Mouse (Mus musculus) forebrain, embryonic 12.5 days (tissue): Measurements from ENCODE around the gene Epb41l3. TPM values are rescaled to one million over a fixed set of nuclear protein-coding genes. Genes with fewer than 3 reads are reported as not detected.

Source experiments
- ATAC-seq: fragments of 200-750 bp; cut with Nextera tagmentation; 2 replicates; pipeline ENCODE4 v1.8.0; 2017; ENCODE audit warnings: moderate TSS enrichment; ENCODE audit not compliant: low FRiP score
- H3K27ac ChIP-seq: fragments of 300-500 bp; sonication (generic); 2 replicates; pipeline ENCODE4 v1.5.1; 2016; ENCODE audit warnings: mild to moderate bottlenecking
- H3K27me3 ChIP-seq: fragments of 300-500 bp; sonication (generic); 2 replicates; pipeline ENCODE4 v1.6.1; 2016; ENCODE audit warnings: mild to moderate bottlenecking
- H3K36me3 ChIP-seq: fragments of 300-500 bp; sonication (generic); replicated peaks from 2 replicates; pipeline ENCODE4 v1.6.1; 2016; ENCODE audit warnings: mild to moderate bottlenecking
- H3K4me1 ChIP-seq: fragments of 300-500 bp; sonication (generic); 2 replicates; pipeline ENCODE4 v1.6.1; 2016
- H3K4me2 ChIP-seq: fragments of 300-500 bp; sonication (generic); 2 replicates; pipeline ENCODE4 v1.6.1; 2016; ENCODE audit warnings: mild to moderate bottlenecking, moderate library complexity
- H3K4me3 ChIP-seq: fragments of 300-500 bp; sonication (generic); replicated peaks from 2 replicates; pipeline ENCODE4 v1.5.1; 2016; ENCODE audit warnings: mild to moderate bottlenecking
- H3K9ac ChIP-seq: fragments of 300-500 bp; sonication (generic); 2 replicates; pipeline ENCODE4 v1.6.1; 2016; ENCODE audit warnings: mild to moderate bottlenecking
- H3K9me3 ChIP-seq: fragments of 300-500 bp; sonication (generic); 2 replicates; pipeline ENCODE4 v1.6.1; 2016
- WGBS: fragments of 180-500 bp; shearing (Covaris S2); methylation state at CpG from one replicate; pipeline ENCODE4 v1.1.7; 2016; 5-methylcytosine and 5-hydroxymethylcytosine counted together
- polyA plus RNA-seq: library from polyadenylated mRNA; unstranded; fragments of >200 nt; fragmentation: Nextera tagmentation; extraction: Ambion mirVana; gene quantifications from 2 replicates; pipeline ENCODE4 v1.2.1, GENCODE M21; 2016

Epb41l3 gene
- polyA plus RNA-seq, 1 experiment from 2014 or later: 74.7 TPM

DNA sequence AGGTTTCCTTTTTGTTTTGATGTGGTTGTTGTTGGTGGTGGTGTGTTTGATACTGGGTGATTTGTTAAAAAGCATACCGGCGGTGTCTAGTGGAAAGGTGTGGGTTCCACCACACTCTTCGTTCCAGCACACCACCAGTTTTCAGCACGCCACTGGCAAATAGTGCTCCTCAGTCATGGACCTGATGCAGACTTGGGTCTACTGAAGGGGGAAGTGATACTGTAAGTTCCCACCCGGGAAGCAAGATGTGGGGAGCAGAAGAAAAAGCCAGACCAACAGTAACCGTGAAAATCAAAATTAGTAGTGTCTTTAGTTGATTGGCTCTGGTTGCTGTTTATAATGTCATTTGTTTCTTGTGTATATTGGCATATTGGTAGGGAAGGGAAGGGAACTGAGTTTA, 124.3 kb downstream of the Epb41l3 start:
- H3K9me3 ChIP-seq: no peaks in the 10 kb centered on the region
- H3K9ac ChIP-seq: no peak overlapping the region
- no peak overlapping the region for H3K27ac ChIP-seq
- ATAC-seq: no peak
- H3K4me3 ChIP-seq: no peak overlapping the region
- H3K4me1 ChIP-seq: no peaks in the 10 kb centered on the region
- H3K36me3 ChIP-seq: no peaks in the 10 kb centered on the region
- H3K27me3 ChIP-seq: no peaks in the 10 kb centered on the region
- no peak overlapping the region for H3K4me2 ChIP-seq
- WGBS: 91% methylated on average over 6 of the region's 6 CpGs

GRCm38 (mm10) chr17:69200936-69201335, 125.5 kb downstream of the Epb41l3 start:
- H3K27ac ChIP-seq: no peak overlapping the region
- no peaks in the 10 kb centered on the region for H3K4me1 ChIP-seq
- no peak for ATAC-seq
- no peak overlapping the region for H3K9ac ChIP-seq
- no peak overlapping the region for H3K4me2 ChIP-seq
- H3K27me3 ChIP-seq: no peaks in the 10 kb centered on the region
- H3K4me3 ChIP-seq: no peak overlapping the region
- 98% methylated on average over 8 of the region's 8 CpGs for WGBS
- no peaks in the 10 kb centered on the region for H3K36me3 ChIP-seq
- H3K9me3 ChIP-seq: no peaks in the 10 kb centered on the region

GRCm38 (mm10) chr17:69205282-69205999, 130.0 kb downstream of the Epb41l3 start:
- WGBS: 90% methylated on average over 5 of the region's 5 CpGs
- Histone ChIP-seq H3K36me3 (0 out of 2 replicates have a peak, but pooled peaks cover 8% of the 10 kb centered on the region), H3K27me3 (no peaks in the 10 kb centered on the region), H3K4me3 (no peak overlapping the region), H3K4me2 (no peak overlapping the region), H3K27ac (no peak overlapping the region), H3K9ac (no peak overlapping the region), H3K4me1 (peaks cover 11% of the 10 kb centered on the region), H3K9me3 (no peaks in the 10 kb centered on the region)
- no peak for ATAC-seq

GRCm38 (mm10) chr17:69207562-69208312, 132.3 kb downstream of the Epb41l3 start:
- WGBS: 27% methylated on average over 15 of the region's 15 CpGs
- Histone ChIP-seq H3K36me3 (0 out of 2 replicates have a peak, but pooled peaks cover 9% of the 10 kb centered on the region), H3K9me3 (no peaks in the 10 kb centered on the region), H3K4me1 (peaks cover 11% of the 10 kb centered on the region), H3K4me3 (no peak overlapping the region), H3K9ac (no peak overlapping the region), H3K27ac (0 out of 2 replicates have a peak overlapping the region, but pooled peaks have one; percentile 15), H3K4me2 (no peak overlapping the region), H3K27me3 (no peaks in the 10 kb centered on the region)
- ATAC-seq: peak; percentile 60; the same call in 1 of the 2 replicates

- Histone ChIP-seq H3K27ac (no peak overlapping the region), H3K9ac (no peak overlapping the region), H3K4me3 (no peak overlapping the region), H3K9me3 (no peaks in the 10 kb centered on the region), H3K4me1 (peaks cover 11% of the 10 kb centered on the region), H3K36me3 (peaks cover 14% of the 10 kb centered on the region; the same call in 1 of the 2 replicates), H3K4me2 (no peak overlapping the region), H3K27me3 (no peaks in the 10 kb centered on the region)
- ATAC-seq: no peak
Measured at GRCm38 (mm10) chr17:69211065-69211464, 135.6 kb downstream of the Epb41l3 start.

DNA sequence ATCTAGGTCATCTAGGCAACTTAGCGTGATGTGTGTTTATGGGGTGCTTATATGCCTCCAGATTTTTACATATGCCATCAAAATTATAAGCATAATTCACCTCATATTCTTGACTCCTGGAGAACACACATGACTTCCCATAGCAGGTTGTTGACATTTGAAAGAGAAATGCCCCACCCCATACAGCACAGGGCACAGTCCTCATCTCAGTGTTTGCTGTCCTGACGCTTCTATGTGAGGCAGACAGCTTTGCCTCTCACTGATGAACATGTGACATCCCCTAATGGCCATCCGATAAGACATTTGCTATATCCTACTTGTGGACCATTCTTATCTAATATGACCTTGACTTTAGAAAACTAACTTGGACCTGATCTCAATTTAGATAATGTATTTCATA, 140.6 kb downstream of the Epb41l3 start:
- 96% methylated on average over 3 of the region's 3 CpGs for WGBS
- Histone ChIP-seq H3K9me3 (no peaks in the 10 kb centered on the region), H3K9ac (no peak overlapping the region), H3K36me3 (peaks cover 5% of the 10 kb centered on the region; the same call in 1 of the 2 replicates), H3K27me3 (no peaks in the 10 kb centered on the region), H3K27ac (no peak overlapping the region), H3K4me2 (no peak overlapping the region), H3K4me3 (no peak overlapping the region), H3K4me1 (no peaks in the 10 kb centered on the region)
- ATAC-seq: no peak

DNA sequence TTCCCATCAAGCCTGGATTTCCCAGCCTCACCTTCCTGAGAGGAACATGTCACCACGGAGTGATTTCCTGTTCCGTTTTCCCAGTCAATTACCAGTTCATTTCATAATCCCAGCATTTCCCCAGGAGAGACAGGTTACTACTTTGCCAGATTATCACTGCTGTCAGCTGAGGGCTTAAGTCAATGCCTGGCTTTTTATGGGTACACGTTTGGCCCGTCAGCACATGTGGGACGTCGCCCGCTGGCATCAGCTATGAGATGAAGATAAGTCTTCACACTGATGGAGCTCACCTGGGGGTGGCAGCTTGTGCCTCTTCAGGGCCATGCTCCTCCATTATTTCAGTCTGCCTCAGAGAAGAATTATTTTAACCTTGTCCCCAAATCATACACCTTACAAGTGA, 145.4 kb downstream of the Epb41l3 start:
- Histone ChIP-seq H3K4me2 (no peak overlapping the region), H3K27me3 (no peaks in the 10 kb centered on the region), H3K9ac (no peak overlapping the region), H3K4me1 (peaks cover 6% of the 10 kb centered on the region; the same call in 1 of the 2 replicates), H3K4me3 (no peak overlapping the region), H3K36me3 (peaks cover 5% of the 10 kb centered on the region; the same call in 1 of the 2 replicates), H3K27ac (no peak overlapping the region), H3K9me3 (no peaks in the 10 kb centered on the region)
- ATAC-seq: no peak
- WGBS: 85% methylated on average over 7 of the region's 7 CpGs

GRCm38 (mm10) chr17:69221377-69221776, 145.9 kb downstream of the Epb41l3 start:
- H3K27ac ChIP-seq: no peak overlapping the region
- no peak overlapping the region for H3K4me3 ChIP-seq
- peaks cover 6% of the 10 kb centered on the region; the same call in 1 of the 2 replicates for H3K4me1 ChIP-seq
- 90% methylated on average over 6 of the region's 6 CpGs for WGBS
- no peaks in the 10 kb centered on the region for H3K9me3 ChIP-seq
- H3K9ac ChIP-seq: no peak overlapping the region
- ATAC-seq: no peak
- H3K27me3 ChIP-seq: no peaks in the 10 kb centered on the region
- no peak overlapping the region for H3K4me2 ChIP-seq
- peaks cover 4% of the 10 kb centered on the region; the same call in 1 of the 2 replicates for H3K36me3 ChIP-seq

- H3K9ac ChIP-seq: no peak overlapping the region
- H3K36me3 ChIP-seq: peaks cover 4% of the 10 kb centered on the region; the same call in 1 of the 2 replicates
- H3K4me3 ChIP-seq: no peak overlapping the region
- ATAC-seq: no peak
- H3K4me1 ChIP-seq: peaks cover 8% of the 10 kb centered on the region
- H3K27ac ChIP-seq: no peak overlapping the region
- WGBS: 46% methylated on average over 10 of the region's 10 CpGs
- no peaks in the 10 kb centered on the region for H3K27me3 ChIP-seq
- no peak overlapping the region for H3K4me2 ChIP-seq
- H3K9me3 ChIP-seq: no peaks in the 10 kb centered on the region
Measured at GRCm38 (mm10) chr17:69221966-69222692, 146.6 kb downstream of the Epb41l3 start.

DNA sequence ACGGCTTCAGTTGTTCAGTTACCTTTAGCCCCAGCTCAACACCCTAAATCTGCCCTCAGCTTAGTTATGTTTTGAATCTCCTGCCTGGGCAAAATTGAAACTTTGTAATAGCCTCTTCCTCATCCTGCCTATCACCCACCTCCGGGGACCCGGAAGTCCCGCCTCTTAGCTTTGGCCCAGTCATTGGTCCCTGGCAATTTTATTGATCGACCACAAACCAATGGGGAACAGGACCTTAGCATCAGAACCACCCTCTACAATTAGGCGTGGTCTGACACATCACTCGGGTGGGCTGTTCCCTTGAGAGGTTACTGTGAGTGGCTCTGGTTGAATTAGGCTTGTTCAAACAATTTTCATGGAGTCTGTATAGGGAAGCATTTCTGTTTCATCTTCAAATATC, 150.5 kb downstream of the Epb41l3 start:
- no peak overlapping the region for H3K4me2 ChIP-seq
- no peaks in the 10 kb centered on the region for H3K27me3 ChIP-seq
- WGBS: 90% methylated on average over 7 of the region's 7 CpGs
- peaks cover 4% of the 10 kb centered on the region; the same call in 1 of the 2 replicates for H3K36me3 ChIP-seq
- no peak overlapping the region for H3K27ac ChIP-seq
- H3K9me3 ChIP-seq: no peaks in the 10 kb centered on the region
- H3K4me3 ChIP-seq: no peak overlapping the region
- peaks cover 32% of the 10 kb centered on the region for H3K4me1 ChIP-seq
- H3K9ac ChIP-seq: no peak overlapping the region
- no peak for ATAC-seq

DNA sequence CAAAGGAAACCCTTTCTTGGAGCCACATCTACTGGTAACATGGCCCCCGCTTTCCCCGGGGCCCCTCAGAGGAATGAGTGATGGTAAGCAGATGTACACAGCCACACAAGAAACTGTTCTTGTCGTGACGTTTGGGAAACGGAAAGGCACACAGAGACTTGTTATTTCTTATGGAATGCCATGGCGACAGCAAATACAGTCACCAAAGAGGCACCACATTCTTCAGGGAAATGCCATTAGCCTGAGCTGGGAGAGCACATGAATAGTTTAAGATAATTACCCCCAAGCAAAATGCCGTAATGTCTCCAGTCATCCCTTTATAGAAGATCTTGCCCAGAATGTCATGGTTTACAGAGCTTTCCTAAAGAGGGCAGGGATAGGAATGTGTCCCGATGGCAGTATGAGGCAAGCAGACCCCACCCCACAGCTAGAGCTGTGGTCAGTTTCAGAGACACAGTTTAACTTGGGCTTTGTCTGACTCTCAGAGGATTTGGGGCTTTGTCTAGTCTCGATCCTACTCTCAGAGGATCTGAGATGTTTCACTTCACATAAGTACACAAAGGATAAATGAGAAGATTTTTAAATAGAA, 152.0 kb downstream of the Epb41l3 start:
- no peak for ATAC-seq
- Histone ChIP-seq H3K9me3 (no peaks in the 10 kb centered on the region), H3K27me3 (no peaks in the 10 kb centered on the region), H3K27ac (no peak overlapping the region), H3K4me1 (peaks cover 34% of the 10 kb centered on the region), H3K36me3 (peaks cover 4% of the 10 kb centered on the region; the same call in 1 of the 2 replicates), H3K4me2 (no peak overlapping the region), H3K4me3 (no peak overlapping the region), H3K9ac (no peak overlapping the region)
- 57% methylated on average over 9 of the region's 9 CpGs for WGBS

- 68% methylated on average over 5 of the region's 5 CpGs for WGBS
- Histone ChIP-seq H3K9me3 (no peaks in the 10 kb centered on the region), H3K4me1 (peaks cover 32% of the 10 kb centered on the region), H3K27me3 (no peaks in the 10 kb centered on the region), H3K4me3 (no peak overlapping the region), H3K4me2 (no peak overlapping the region), H3K27ac (no peak overlapping the region), H3K36me3 (peaks cover 3% of the 10 kb centered on the region; the same call in 1 of the 2 replicates), H3K9ac (no peak overlapping the region)
- no peak for ATAC-seq
Measured at GRCm38 (mm10) chr17:69229451-69229850, 154.0 kb downstream of the Epb41l3 start.
